Mouse (Mus musculus): Measurements from ENCODE around the gene Tmub1.

The Tmub1 gene

DNA sequence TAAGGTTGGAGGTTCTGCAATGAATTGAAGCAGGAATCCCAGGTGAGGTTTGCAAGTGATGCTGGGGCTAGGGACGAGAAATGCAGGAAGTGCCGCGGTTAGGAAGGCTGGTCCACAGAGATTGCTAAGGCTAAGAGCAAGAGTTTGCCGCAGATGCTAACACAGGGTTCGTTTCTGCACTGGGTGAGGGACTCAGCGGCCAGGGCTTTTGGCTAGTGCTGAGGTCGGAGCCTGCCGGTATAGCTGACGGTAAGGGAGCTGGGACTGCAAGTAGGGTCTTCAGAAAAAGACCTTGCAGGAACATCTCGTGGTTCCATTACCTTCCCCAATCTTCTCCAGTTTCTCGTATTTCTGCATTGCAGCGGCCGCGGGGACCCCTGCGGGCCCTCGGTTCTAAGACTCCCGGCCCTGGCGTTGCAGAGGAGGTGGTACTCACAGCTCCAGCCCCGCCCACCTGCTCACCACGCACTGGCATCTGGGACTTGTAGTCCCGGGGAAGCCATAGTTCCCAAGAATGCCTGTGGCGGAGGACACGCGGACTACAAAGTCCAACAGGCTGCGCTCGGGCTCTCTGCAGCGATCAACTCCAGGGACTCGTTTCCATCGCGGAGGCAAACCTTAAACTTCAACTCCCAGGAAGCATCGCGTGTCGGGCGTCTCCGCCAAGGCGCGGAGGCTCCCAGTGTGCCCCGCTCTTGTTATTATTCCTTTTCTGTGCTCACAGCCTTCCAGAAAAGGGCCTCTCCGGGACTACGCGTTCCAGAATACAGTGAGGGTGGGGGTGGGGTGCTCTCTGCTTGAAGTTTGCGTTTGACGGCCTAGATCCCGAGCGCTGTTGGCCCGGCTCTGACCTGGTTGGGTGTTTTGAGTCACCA, 24.3 kb downstream of the Tmub1 start, which contains the start of the genes Cdk5 and Slc4a2:
Gene Cdk5, minus strand, starts transcription at position 402 of the 875 bp plus-strand sequence.
Gene Slc4a2, plus strand, starts transcription at position 709 of the 875 bp plus-strand sequence.
- DNase-seq = peak; percentile 100

DNA sequence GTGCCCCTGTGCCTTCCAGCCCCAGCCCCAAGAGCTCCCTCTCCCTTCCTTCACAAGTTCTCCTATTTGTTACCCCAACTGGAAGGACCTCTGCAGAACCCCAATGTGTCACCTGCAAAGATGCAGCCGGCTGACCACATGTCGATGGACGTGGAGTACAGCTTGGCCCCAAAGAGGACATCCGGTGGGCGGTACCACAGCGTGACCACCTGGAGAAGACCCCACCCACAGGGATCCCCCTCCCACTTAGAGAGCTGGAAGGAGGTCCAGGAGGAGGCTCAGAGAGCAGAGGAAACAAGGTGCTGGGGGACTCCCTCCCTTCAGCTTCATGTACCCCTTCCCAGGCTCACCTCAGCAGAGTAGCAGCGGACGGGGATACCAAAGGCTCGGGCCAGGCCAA, 27.3 kb downstream of the Tmub1 start:
- no peak for DNase-seq

DNA sequence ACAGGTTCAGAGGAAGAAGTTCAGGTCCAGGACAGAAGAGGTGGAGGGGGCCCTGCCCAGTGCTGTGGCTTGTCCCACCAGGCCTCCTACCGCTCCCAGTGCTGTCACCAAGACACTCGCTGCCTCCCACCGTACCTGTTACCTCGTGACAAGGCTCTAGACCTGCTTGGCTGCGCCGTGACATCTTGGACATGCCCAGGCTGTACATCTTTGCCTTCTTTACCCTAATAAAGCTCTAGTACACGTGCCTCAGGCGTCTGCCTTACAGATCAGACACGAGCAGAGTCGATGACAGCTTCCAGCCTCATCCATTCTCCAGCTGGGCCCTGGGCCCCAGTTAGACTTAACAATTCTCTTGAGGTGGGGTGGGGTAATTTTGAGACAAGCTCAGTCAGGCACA, 30.1 kb downstream of the Tmub1 start:
- DNase-seq = no peak

DNA sequence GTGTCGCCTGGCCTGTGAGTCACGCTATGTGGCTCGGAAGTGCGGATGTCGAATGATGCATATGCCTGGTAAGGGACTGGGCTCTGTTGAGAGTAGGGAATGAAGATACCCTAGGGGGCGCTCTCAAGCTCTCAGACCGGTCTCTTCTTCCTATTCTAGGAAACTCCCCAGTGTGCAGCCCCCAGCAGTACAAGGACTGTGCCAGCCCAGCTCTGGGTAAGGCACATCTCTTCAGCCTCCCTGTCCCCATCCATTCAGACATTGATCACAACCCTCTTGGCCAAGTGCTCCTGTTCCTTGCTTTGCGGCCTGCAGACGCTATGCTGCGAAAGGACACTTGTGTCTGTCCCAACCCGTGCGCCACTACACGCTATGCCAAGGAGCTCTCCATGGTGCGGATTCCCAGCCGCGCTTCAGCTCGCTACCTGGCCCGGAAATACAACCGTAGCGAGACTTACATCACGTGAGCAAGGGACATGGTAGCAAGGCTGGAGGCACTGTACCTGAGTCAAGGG, 31.4 kb downstream of the Tmub1 start:
- peak; percentile 87 for DNase-seq

DNA sequence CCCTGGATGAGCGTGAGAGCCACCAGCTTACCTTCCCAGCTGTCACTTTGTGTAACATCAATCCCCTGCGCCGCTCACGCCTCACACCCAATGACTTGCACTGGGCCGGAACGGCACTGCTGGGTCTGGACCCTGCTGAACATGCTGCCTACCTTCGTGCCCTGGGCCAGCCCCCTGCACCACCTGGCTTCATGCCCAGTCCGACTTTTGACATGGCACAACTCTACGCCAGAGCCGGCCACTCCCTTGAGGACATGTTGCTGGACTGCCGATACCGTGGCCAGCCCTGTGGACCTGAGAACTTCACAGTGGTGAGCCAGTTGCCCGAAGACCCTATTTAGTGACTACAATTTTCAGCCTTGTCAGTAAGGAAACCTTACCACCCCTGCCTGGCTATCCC, 33.7 kb downstream of the Tmub1 start:
- no peak for DNase-seq

DNA sequence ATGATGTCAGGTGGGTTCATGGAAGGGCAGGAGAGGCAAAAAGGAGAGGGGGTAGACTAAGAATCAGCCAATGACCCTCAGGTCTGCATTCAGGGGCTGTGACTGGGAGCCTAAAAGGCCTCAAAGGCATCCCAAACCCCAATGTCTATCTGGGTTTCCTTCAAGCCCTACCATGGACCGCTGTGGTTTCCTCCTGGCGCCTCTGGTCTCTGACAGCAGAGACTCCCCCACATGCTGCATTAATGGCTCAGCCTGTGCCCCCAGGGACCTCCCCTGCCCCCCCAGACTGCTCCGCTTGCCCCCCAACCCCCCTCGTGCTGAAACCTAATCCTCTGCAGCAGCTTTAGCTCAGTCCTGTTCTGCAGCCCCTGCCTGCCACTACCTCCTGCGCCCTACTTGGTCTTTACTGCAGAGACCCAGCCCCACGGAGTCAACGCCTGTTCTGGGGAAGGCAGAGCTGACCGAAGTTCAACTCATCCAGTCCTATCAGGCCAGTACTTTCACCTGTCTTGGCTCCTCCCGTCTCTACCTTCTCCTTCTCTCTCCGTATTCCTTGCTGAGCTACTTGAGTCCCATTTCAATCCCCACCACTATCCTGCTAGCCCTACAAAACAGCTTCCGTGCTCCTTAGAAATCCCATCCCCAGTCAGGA, 34.5 kb downstream of the Tmub1 start, which contains the start of gene Asic3:
Gene Asic3, plus strand, starts transcription at position 351 of the 652 bp plus-strand sequence.
- DNase-seq = no peak

DNA sequence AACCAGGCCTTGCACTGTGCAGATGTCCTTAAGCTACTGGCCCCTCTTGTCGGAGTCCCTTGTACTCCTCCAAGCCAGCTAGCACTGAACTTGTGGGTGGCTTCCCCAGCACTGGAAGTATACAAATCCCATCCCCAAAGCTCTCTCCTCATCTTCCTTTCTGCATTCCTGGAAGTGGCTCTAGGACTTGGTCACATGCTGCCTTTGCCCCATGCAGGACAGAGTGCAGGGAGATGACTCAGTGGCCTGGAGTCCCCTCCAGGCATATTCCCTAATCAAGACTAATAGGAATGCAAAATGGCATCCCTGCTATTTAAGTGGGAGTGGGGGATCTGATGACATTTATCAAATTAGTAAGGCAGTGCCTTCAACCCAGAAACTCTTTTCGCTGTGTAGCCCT, 35.6 kb downstream of the Tmub1 start:
- no peak for DNase-seq

DNA sequence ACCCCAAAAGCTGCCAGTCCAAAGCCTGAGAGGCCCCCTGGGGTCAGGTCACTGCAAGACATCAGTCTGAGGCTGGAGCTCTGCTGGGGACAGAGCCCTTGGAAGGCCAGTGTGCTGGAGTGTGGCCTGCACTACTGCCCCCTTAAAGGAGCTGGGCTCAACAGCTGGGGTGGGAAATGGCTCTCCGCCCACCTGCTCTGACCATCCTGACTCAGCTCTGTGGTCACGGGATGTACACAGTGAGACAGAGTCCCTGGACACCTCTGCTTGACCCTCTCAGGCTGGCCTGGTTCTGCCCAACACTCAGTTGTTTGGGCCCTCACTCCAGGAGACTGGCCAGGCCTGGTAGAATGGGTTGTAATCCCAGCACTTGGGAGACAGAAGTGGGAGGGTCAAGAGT, 38.2 kb downstream of the Tmub1 start:
- DNase-seq = no peak

DNA sequence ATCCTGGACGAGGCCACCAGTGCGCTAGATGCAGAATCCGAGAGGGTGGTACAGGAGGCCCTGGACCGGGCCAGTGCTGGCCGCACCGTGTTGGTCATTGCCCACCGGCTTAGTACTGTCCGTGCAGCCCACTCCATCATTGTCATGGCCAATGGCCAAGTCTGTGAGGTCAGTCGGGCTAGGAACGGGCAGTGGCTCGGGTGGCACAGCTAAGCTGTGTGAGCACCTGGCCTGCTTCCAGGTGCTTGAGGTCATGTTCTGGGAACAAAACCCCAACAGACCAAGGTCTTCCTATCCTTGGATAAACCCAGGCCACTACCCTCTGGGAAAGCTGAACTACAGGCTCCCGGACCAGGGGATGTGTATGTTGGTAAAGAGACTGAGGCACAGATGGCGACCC, 39.0 kb downstream of the Tmub1 start:
- DNase-seq = no peak

DNA sequence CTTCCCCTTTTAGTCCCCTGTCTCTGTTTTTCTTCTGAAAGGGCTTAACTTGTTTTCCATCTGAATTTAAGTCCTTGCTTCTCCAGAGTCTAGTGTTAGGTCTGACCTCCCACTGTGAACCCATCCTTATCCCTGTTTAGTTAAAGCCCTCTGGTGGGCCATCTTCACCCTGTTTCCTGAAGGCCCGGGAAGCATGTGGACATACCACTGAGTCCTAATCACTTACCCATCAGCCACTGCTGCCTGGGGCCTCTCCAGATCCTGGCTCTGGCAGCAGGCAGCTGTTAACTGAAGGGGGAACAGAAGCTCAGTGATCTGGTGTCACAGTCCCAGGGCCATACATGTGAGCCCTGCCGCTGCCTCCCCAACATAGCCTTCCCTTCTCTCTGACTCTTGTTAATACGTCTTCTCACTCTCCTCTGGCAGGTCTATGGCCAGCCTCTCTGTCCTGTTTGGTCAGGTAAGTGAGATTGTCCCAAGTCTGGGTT, 42.2 kb downstream of the Tmub1 start:
- no peak for DNase-seq

DNA sequence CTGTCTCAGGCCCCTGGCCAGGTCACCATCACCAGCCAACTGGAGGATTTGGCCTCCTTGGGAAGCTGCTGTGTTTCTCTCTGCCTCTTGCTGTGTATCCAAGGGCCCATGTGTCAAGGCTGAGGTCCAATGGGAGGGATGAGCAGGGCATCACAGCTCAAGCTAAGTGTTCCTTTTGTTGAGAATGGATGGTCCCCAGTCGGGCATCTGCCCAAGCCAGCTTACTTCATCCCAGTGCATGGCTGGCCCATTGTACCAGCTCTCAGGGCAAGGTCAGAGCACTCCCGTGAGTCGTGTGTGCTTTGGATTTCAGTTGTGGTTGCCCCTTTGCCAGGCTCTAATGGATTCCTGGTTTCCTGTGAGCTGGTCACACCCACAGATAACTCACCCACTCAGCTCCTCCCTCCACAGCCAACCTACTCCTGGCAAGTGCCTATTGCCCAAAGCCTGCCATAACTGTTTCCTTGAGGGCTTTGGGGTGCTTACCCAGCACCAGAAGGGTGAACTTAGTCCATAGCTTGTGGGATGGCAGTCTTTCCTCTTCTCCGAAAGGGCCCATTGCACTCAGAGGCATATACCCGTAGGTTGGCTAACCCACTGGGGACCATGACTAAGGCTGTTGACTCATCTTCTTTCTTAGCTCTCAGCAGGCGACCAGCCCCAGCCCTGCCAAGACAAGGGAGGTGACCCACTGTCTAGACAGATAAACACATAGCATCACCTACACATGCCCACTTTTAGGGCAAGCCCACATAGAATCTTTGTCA, 42.9 kb downstream of the Tmub1 start:
- DNase-seq = peak; percentile 26

DNA sequence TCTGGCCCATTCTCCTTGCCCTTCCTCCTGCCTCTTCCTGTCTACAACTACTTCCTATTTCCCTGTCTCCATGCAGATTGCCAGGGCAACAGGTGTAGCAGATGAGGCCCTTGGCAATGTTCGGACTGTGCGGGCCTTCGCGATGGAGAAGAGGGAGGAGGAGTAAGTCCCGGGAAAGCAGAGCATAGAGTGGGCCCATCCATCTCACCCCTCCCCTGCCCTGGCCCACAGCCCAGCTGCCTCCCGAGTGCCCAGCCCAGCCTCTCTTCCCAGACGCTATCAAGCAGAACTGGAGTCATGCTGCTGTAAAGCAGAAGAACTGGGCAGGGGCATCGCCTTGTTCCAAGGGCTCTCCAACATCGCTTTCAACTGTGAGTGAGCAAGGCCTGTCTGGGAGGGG, 45.7 kb downstream of the Tmub1 start:
- peak; percentile 16 for DNase-seq

DNA sequence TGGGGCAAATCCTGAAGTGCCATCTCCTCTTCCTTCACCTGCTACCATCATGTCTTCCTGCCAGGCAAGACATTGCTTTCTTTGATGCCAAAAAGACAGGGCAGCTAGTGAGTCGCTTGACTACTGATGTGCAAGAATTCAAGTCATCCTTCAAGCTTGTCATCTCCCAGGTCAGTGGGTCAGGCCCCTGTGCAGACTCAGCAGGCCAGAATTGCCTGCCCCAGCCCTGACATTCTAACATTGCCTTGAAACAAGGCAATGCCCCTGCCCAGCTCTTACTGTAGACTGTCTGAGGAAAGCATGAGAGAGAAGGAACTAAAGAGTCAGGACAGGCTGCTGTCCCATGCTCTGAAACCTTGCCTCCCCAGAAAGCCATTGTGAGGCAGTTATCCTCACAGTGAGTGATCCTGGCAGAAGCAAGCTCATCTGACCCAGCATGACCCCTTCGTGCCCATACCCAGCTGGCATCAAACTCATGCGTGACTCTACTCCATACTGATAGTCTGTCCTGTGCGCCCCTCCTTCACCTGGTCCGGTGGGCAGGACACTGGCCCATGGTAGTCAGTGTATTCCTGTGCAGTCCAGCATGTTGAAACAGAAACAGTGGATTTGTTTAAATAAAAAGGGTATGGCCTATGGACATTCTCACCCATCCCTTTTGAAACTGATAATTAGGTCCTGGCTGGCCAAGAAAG, 46.6 kb downstream of the Tmub1 start:
- DNase-seq = no peak

DNA sequence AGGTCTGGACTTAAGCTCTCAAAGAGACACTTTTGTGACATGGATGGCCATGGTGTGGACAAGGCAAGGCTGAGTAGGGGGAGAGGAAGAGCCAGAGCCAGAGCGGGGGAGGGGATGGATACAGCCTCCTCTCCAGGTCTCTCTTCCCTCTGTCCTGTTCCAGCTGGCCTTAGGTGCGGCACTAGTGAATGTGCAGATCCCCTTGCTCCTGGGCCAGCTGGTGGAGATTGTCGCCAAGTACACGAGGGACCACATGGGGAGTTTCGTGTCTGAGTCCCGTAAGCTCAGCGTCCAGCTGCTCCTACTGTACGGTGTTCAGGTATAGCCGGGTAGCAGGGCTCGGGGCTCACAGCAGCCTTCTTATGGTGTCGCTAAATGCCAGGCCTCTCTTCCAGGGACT, 47.3 kb downstream of the Tmub1 start:
- peak; percentile 35 for DNase-seq

DNA sequence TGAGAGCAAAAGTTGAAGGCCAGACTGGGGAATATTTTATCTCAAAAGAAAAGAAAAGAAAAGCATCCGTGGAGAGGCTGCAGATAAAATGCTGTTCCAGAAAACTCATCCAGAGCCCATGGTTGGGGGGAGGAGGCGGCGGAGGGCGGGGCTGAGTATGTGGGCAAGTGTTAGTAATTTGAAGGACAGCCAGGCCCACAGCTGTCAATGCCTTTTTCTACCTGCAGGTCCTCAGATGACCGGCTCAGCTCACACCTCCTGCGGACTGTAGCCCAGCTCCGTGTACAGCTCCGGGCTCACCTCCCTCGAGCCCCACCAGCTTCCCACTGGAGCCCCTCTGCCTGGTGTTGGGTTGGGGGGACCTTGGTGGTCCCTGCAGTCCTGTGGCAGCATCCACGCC, 48.0 kb downstream of the Tmub1 start:
- DNase-seq = peak; percentile 37

DNA sequence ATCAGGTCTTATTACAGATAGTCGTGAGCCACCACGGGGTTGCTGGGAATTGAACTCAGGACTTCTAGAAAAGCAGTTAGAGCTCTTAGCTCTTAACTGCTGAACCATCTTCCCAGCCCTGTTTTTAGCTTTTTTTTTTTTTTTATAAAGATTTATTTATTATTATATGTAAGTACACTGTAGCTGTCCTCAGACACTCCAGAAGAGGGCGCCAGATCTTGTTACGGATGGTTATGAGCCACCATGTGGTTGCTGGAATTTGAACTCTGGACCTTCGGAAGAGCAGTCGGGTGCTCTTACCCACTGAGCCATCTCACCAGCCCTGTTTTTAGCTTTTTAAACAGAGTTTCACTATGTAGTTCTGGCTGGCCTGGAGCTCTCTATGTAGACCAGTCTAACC, 51.4 kb downstream of the Tmub1 start:
- DNase-seq = peak; percentile 46

Data from cerebellum, adult 9-10 months (tissue).